Mouse (Mus musculus) right cerebral cortex, postnatal 36 days (tissue): Measurements from ENCODE around the gene Ces1a.

Source experiments
- DNase-seq, 2 experiments: peaks; one replicate each; pipeline ENCODE4 v3.0.0; 2022; ENCODE audit warnings: low spot score in 2 of 2, mixed read lengths in 1 of 2

The Ces1a gene

GRCm38 (mm10) chr8:92996840-92997239 is 51.2 kb downstream of the Ces1a start:
- DNase-seq, result no peak

- DNase-seq, result no peak
Measured at GRCm38 (mm10) chr8:92984376-92984775, 63.6 kb downstream of the Ces1a start.

DNA sequence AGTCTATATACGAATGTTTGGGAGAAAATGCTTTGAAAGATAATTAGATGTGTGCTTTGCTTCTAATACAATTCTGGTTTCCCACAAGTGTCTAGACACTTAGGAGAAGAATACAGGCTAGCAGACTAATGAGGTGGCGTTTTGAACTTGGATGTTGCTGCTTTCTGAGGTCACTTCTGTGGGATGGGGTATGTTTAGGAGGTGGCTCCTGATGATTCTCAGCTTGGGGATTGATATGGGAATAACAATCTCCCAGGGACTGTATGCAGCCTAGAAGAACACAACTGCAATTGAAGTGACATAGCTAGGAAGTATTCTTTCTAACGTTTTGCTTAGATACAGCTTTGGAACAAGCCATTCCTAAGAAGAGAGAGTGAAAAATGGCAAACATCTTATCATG is 65.5 kb downstream of the Ces1a start:
- no peak for DNase-seq

GRCm38 (mm10) chr8:92976656-92977055 is 71.3 kb downstream of the Ces1a start:
- no peak for DNase-seq

DNA sequence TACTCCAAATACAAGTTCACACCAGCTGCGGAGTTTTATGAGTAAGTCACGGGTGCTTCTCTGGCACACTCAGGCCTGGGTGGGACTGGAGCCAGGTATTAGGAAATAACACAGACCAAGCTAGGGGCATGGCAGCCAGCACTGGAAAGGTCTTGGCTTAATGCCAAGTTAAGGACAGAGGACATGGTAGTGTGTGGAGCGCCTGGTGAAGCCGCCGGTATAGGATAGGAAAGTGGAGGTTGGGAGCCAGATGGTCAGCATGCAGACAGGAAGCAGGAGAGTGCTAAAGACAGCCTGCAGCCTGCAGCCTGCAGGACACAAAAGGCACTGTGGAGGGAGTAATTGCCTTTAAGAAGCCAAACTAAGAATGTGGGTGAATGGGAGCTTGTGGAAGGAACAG is 75.0 kb downstream of the Ces1a start:
- DNase-seq, result no peak
